Mouse (Mus musculus) cerebellum, adult (tissue): Measurements from ENCODE around the gene Sel1l3.

ENCODE experiments used
- ATAC-seq: cut with Nextera tagmentation; 2 replicates; pipeline ENCODE4 v1.9.2; 2017; ENCODE audit warnings: mild to moderate bottlenecking, moderate library complexity, mixed read lengths; ENCODE audit not compliant: insufficient number of reproducible peaks, low FRiP score, low TSS enrichment

Sel1l3 gene

GRCm38 (mm10) chr5:53213711-53214352 is at the start of gene Sel1l3:
Gene Sel1l3 (minus strand): TSS chr5:53213927.
- ATAC-seq: peak; percentile 38

GRCm38 (mm10) chr5:53261999-53262398 is 48.3 kb upstream of the Sel1l3 start:
- no peak for ATAC-seq

- ATAC-seq: no peak
These were observed 46.2 kb upstream of the Sel1l3 start for GRCm38 (mm10) chr5:53259894-53260293.

- ATAC-seq: peak; percentile 42; the same call in 1 of the 2 replicates
These were observed 44.5 kb upstream of the Sel1l3 start for GRCm38 (mm10) chr5:53258038-53258786.

GRCm38 (mm10) chr5:53254821-53255220 is 41.1 kb upstream of the Sel1l3 start:
- ATAC-seq: no peak

- no peak for ATAC-seq
These were observed 40.4 kb upstream of the Sel1l3 start for GRCm38 (mm10) chr5:53254154-53254553.

- no peak for ATAC-seq
These were observed 35.8 kb upstream of the Sel1l3 start for GRCm38 (mm10) chr5:53249431-53250061.

- ATAC-seq: no peak
These were observed 34.8 kb upstream of the Sel1l3 start for GRCm38 (mm10) chr5:53248499-53248898.

GRCm38 (mm10) chr5:53243933-53244332 is 30.2 kb upstream of the Sel1l3 start:
- ATAC-seq: no peak

GRCm38 (mm10) chr5:53242865-53243499 is 29.3 kb upstream of the Sel1l3 start:
- no peak for ATAC-seq

- no peak for ATAC-seq
These were observed 28.2 kb upstream of the Sel1l3 start for GRCm38 (mm10) chr5:53241963-53242362.

GRCm38 (mm10) chr5:53241109-53241508 is 27.4 kb upstream of the Sel1l3 start:
- no peak for ATAC-seq

GRCm38 (mm10) chr5:53239831-53240440 is 26.2 kb upstream of the Sel1l3 start:
- ATAC-seq: no peak

GRCm38 (mm10) chr5:53239189-53239588 is 25.5 kb upstream of the Sel1l3 start:
- ATAC-seq: no peak

- ATAC-seq: no peak
These were observed 25.0 kb upstream of the Sel1l3 start for GRCm38 (mm10) chr5:53238761-53239160.

GRCm38 (mm10) chr5:53236749-53237148 is 23.0 kb upstream of the Sel1l3 start:
- ATAC-seq: no peak

GRCm38 (mm10) chr5:53236136-53236535 is 22.4 kb upstream of the Sel1l3 start:
- ATAC-seq: no peak

GRCm38 (mm10) chr5:53235551-53235950 is 21.8 kb upstream of the Sel1l3 start:
- no peak for ATAC-seq

- ATAC-seq: no peak
These were observed 16.8 kb upstream of the Sel1l3 start for GRCm38 (mm10) chr5:53230560-53230959.

GRCm38 (mm10) chr5:53225434-53225833 is 11.7 kb upstream of the Sel1l3 start:
- no peak for ATAC-seq

GRCm38 (mm10) chr5:53214801-53215200 is 1.1 kb upstream of the Sel1l3 start:
- no peak for ATAC-seq
